Mouse (Mus musculus) heart, adult 9 months (tissue): ENCODE data around the gene Gpld1.

Source experiments
- DNase-seq, 2 experiments: peaks; one replicate each; pipeline ENCODE4 v3.0.0; 2022; ENCODE audit warnings: low spot score in 2 of 2

The Gpld1 gene

DNA sequence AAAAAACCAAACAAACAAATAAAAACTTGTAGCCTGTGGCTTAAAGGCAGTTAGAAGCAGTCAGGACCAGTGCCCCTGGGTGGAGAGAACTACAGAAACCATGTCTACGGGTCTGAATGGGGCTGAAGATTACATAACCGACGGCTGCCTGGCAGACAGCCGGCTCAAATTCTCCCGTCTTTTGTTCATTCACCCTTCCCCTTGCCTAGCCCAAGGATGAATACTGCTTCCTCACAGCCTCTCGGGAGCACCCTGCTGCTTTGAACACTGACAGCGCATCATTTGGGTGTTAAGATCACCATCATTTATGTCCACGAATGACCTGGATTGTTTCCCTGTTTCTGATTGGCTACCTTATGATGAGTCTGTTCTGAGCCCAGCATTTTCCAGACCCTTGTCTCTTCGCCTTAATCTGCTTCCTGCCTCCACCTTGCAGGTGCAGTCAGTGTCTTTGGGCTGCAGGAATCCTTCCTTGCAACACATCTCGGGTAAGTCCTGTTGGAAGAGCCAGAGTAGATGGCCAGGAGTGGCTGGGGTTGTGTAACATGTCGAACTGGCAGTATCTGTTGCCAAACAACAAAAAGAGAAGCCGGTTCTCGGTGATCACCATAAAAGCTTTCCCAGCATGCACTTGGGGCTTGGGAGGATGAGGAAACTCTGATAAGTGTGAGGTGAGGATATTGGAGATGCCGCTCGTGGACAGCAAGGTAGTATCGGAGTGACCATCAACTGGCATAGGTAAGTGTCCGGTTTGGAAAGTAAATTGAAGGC is at the start of gene Gpld1:
TSS of gene Gpld1 (plus strand) at position 641 of the 771 bp plus-strand sequence.
- no peak for DNase-seq

- no peak for DNase-seq
These were observed 49.1 kb upstream of the Gpld1 start for GRCm38 (mm10) chr13:24893880-24894279.

- no peak for DNase-seq
These were observed 41.0 kb upstream of the Gpld1 start for GRCm38 (mm10) chr13:24901916-24902315.

DNA sequence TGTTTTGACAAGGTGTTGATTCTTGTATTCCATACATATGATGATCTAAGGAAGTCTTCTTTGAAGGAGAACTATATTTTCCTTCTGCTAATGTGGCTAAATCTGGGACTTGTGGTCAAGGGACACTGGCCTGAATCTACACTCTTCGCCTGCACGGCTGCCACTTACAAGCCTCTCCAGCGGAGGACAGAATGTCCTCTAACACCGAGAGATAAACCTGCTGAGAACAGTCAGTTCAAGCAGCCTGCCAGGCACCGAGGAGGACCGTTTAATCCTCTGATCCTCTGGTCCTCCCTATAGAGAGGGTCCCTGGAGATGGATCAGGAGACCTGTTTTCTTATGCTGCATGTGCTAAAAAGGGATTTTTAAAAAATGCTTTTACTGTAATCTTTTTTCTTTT is 39.5 kb upstream of the Gpld1 start:
- DNase-seq, result peak; percentile 37 to 48

DNA sequence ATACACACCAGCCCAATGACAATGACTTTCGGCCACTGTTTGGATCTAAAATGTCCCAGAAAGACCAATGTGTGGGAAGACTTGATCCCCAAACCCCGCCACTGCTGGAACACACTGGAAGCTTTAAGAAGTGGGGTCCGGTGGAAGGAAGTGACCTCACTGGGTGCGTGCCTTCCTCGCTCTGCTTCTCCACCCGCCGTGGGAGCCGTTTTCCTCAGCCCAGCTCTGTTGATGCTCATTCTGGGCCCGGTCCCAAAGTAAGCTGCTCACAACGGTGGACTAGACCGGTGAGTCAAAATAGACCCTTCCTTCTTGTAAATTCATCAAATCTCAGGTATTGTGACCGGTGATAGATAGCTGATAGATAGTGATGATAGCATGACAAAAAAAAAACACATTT is 37.5 kb upstream of the Gpld1 start:
- no peak for DNase-seq

- no peak for DNase-seq
These were observed 36.0 kb upstream of the Gpld1 start for GRCm38 (mm10) chr13:24906831-24907570.

- no peak for DNase-seq
These were observed 33.8 kb upstream of the Gpld1 start for GRCm38 (mm10) chr13:24909112-24909511.

DNA sequence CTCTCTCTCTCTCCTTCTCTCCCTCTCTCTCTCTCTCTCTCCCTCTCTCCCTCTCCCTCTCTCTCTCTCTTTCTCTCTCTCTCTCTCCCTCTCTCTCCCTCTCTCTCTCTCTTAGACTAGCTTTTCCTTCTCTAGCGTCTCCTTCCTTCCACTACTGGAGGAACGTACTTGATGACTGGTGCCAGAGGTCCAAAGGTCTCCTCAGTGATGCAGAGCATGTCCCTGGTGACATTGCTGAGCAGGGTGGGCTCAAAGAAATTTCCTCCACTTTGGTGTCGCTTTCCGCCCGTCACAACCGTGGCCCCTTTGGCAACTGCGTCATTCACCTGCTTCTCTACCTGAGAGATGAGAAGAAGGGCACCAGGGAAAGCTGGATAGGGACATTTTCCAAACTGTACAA is 29.4 kb upstream of the Gpld1 start:
- DNase-seq, result no peak

DNA sequence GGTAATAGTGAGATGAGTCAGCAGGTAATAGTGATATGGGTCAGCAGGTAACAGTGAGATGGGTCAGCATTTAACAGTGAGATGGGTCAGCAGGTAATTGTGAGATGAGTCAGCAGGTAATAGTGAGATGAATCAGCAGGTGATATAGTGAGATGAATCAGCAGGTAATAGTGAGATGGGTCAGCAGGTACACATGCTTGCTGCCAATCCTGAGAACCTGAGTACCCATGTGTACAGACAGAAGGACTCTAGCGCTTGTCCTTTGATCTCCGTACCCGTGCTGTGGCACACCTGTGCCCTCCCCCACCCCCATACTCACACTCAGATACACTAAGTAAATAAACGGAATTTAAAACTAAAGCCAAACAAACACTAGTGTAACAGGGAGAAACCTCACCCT is 28.0 kb upstream of the Gpld1 start:
- DNase-seq, result no peak

- DNase-seq, result no peak
These were observed 27.1 kb upstream of the Gpld1 start for GRCm38 (mm10) chr13:24915831-24916230.

- peak in 1 of 2 experiments; percentile 24 for DNase-seq
These were observed 22.5 kb upstream of the Gpld1 start for GRCm38 (mm10) chr13:24920333-24920977.

- no peak for DNase-seq
These were observed 21.7 kb upstream of the Gpld1 start for GRCm38 (mm10) chr13:24921281-24921680.

- DNase-seq, result no peak
These were observed 19.0 kb upstream of the Gpld1 start for GRCm38 (mm10) chr13:24923991-24924390.

- DNase-seq, result no peak
These were observed 12.4 kb upstream of the Gpld1 start for GRCm38 (mm10) chr13:24930591-24930990.

- no peak for DNase-seq
These were observed 9.8 kb upstream of the Gpld1 start for GRCm38 (mm10) chr13:24933199-24933598.

GRCm38 (mm10) chr13:24936772-24937107 is 6.2 kb upstream of the Gpld1 start:
- no peak for DNase-seq

- DNase-seq, result peak; percentile 62 to 70
These were observed 5.7 kb upstream of the Gpld1 start, which contains the start of gene Aldh5a1 for GRCm38 (mm10) chr13:24937108-24937838. Gene Aldh5a1, minus strand, starts transcription at chr13:24937661.

DNA sequence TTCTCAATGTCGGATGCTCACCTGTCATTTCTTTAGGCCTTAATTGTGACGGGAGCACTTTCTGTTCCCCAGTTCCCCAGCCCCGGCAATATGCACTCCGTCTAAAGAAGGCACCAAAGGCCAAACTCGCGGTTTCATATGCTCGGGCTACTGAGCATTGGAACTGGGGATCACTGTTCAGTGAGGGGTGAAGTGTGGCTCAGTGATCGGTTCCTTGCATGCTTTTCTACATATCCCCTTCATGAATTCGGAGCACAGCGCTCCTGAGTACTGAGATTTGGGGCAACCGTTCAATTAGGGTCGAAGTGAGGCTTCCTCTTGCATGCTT is 5.1 kb upstream of the Gpld1 start:
- DNase-seq, result no peak

DNA sequence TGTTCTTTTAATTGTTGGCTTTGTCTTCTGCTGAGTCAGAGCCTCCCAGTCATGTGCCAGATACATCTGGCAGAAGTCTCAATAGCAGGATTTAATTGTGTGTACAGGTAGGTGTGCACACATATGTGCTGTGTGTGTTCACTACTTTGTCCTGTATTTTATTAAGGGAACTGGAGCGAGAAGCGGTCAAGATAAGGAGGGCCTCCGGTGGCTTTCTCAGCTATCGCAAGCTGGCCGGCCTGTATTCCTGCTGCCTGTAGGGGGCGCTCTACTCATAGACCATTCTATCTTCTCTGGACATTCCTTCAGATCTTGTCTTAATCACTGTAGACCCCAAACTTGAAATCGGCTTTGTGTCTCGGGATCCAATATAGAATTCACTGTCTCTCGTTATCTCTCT is 4.3 kb upstream of the Gpld1 start:
- peak; percentile 43 to 72 for DNase-seq

DNA sequence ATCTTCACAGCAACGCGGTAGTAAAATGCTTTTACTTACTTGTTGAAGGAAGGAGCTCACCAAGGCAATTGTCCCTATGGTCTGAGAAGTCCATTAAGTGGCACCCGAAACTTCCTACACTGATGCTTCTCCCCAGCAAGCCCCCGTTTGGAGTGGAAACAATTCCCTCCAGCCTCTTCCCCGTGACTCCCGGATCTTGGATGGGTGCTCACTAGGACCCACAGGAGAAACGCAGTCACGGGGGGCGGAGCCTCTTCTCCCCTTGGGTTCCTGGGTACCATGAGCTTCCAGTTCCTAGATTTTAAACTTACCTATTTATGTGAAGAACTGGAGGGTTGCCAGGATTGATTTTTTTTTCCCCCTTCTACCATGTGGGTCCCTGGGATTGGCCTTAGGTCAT is 3.5 kb upstream of the Gpld1 start:
- no peak for DNase-seq

DNA sequence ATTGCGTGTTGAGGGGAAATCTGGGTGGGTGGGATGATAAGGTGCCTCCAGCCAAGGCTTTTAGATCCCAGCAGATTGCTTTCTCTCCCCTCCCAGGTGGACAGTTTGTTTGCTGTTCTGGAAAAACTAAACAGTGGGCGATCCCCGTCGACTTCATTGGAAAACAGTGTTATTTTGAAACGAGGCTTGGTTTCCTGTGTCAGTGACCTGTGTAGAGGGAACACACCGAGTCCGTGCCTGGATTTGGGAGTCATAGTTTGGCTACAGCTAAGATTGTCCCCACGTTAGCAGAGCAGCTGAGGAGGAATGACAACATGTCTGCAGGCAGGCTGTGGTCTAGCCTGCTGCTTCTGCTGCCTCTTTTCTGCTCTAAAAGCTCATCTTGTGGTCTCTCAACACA is 351 bp downstream of the Gpld1 start:
- DNase-seq, result no peak

GRCm38 (mm10) chr13:24945567-24945966 is 2.6 kb downstream of the Gpld1 start:
- no peak for DNase-seq
